Mouse (Mus musculus) forebrain, embryonic 15.5 days (tissue): ENCODE data around the gene Col1a2. TPM values are rescaled to one million over a fixed set of nuclear protein-coding genes. Genes with fewer than 3 reads are reported as not detected.

Experiments used
- ATAC-seq: fragments of 200-750 bp; cut with Nextera tagmentation; replicated peaks from 2 replicates; pipeline ENCODE4 v1.8.0; 2017; ENCODE audit warnings: mild to moderate bottlenecking, moderate TSS enrichment, moderate library complexity
- H3K27ac ChIP-seq: fragments of 300-500 bp; sonication (generic); replicated peaks from 2 replicates; pipeline ENCODE4 v1.5.1; 2015; ENCODE audit warnings: mild to moderate bottlenecking, inconsistent platforms
- H3K27me3 ChIP-seq: fragments of 300-500 bp; sonication (generic); 2 replicates; pipeline ENCODE4 v1.6.1; 2015; ENCODE audit warnings: inconsistent platforms
- H3K36me3 ChIP-seq: fragments of 300-500 bp; sonication (generic); 2 replicates; pipeline ENCODE4 v1.6.1; 2015; ENCODE audit warnings: mild to moderate bottlenecking, inconsistent platforms
- H3K4me1 ChIP-seq: fragments of 300-500 bp; sonication (generic); 2 replicates; pipeline ENCODE4 v1.6.1; 2015; ENCODE audit warnings: inconsistent platforms
- H3K4me2 ChIP-seq: fragments of 300-500 bp; sonication (generic); replicated peaks from 2 replicates; pipeline ENCODE4 v1.6.1; 2015; ENCODE audit warnings: mild to moderate bottlenecking, inconsistent platforms
- H3K4me3 ChIP-seq: fragments of 300-500 bp; sonication (generic); 2 replicates; pipeline ENCODE4 v1.5.1; 2015; ENCODE audit warnings: mild to moderate bottlenecking, inconsistent platforms
- H3K9ac ChIP-seq: fragments of 300-500 bp; sonication (generic); replicated peaks from 2 replicates; pipeline ENCODE4 v1.6.1; 2015; ENCODE audit warnings: mild to moderate bottlenecking, inconsistent platforms
- H3K9me3 ChIP-seq: fragments of 300-500 bp; sonication (generic); 2 replicates; pipeline ENCODE4 v1.6.1; 2016; ENCODE audit warnings: inconsistent platforms
- WGBS: fragments of 180-500 bp; shearing (Covaris S2); methylation state at CpG from one replicate; pipeline ENCODE4 v1.1.7; 2015; ENCODE audit warnings: mixed read lengths; 5-methylcytosine and 5-hydroxymethylcytosine counted together
- polyA plus RNA-seq: library from polyadenylated mRNA; unstranded; fragments of >200 nt; fragmentation: Nextera tagmentation; extraction: Ambion mirVana; gene quantifications from 2 replicates; pipeline ENCODE4 v1.2.1, GENCODE M21; 2015

The Col1a2 gene
- polyA plus RNA-seq, 1 experiment from 2014 or later, result 40.4 TPM

- ATAC-seq, result no peak
- Histone ChIP-seq H3K9me3 (no peaks in the 10 kb centered on the region), H3K27me3 (no peaks in the 10 kb centered on the region), H3K4me1 (peaks cover 6% of the 10 kb centered on the region; the same call in 1 of the 2 replicates), H3K36me3 (no peaks in the 10 kb centered on the region), H3K4me3 (no peak overlapping the region), H3K4me2 (no peak overlapping the region), H3K9ac (no peak overlapping the region), H3K27ac (no peak overlapping the region)
Observed at GRCm38 (mm10) chr6:4561621-4562020, 57.0 kb downstream of the Col1a2 start.

GRCm38 (mm10) chr6:4562401-4562800, 57.8 kb downstream of the Col1a2 start:
- WGBS, result 56% methylated on average over 1 of the region's 1 CpGs
- H3K4me3 ChIP-seq, result no peak overlapping the region
- ATAC-seq, result no peak

GRCm38 (mm10) chr6:4563477-4563876, 58.9 kb downstream of the Col1a2 start:
- H3K4me3 ChIP-seq, result no peak overlapping the region
- H3K9ac ChIP-seq, result no peak overlapping the region
- H3K4me1 ChIP-seq, result peaks cover 6% of the 10 kb centered on the region; the same call in 1 of the 2 replicates
- H3K9me3 ChIP-seq, result no peaks in the 10 kb centered on the region
- H3K4me2 ChIP-seq, result no peak overlapping the region
- no peaks in the 10 kb centered on the region for H3K27me3 ChIP-seq
- H3K36me3 ChIP-seq, result no peaks in the 10 kb centered on the region
- WGBS, result 85% methylated on average over 5 of the region's 5 CpGs
- no peak overlapping the region for H3K27ac ChIP-seq
- no peak for ATAC-seq

More at GRCm38 (mm10) chr6:4562401-4562800, 57.8 kb downstream of the Col1a2 start:
- Histone ChIP-seq H3K27me3 (no peaks in the 10 kb centered on the region), H3K4me1 (peaks cover 6% of the 10 kb centered on the region; the same call in 1 of the 2 replicates), H3K9me3 (no peaks in the 10 kb centered on the region), H3K4me2 (no peak overlapping the region), H3K9ac (no peak overlapping the region), H3K36me3 (no peaks in the 10 kb centered on the region), H3K27ac (no peak overlapping the region)

- no peak overlapping the region for H3K4me3 ChIP-seq
- no peak overlapping the region for H3K27ac ChIP-seq
- no peaks in the 10 kb centered on the region for H3K4me1 ChIP-seq
- no peaks in the 10 kb centered on the region for H3K9me3 ChIP-seq
- H3K36me3 ChIP-seq, result no peaks in the 10 kb centered on the region
- no peaks in the 10 kb centered on the region for H3K27me3 ChIP-seq
- no peak overlapping the region for H3K9ac ChIP-seq
- WGBS, result 86% methylated on average over 4 of the region's 4 CpGs
- H3K4me2 ChIP-seq, result no peak overlapping the region
- ATAC-seq, result no peak
Observed at GRCm38 (mm10) chr6:4570412-4570811, 65.8 kb downstream of the Col1a2 start.

- Histone ChIP-seq H3K4me1 (no peaks in the 10 kb centered on the region), H3K27me3 (no peaks in the 10 kb centered on the region), H3K9me3 (no peaks in the 10 kb centered on the region), H3K9ac (no peak overlapping the region), H3K4me3 (no peak overlapping the region), H3K36me3 (no peaks in the 10 kb centered on the region), H3K27ac (no peak overlapping the region), H3K4me2 (no peak overlapping the region)
- 65% methylated on average over 5 of the region's 5 CpGs for WGBS
- peak; percentile 85 for ATAC-seq
Observed at GRCm38 (mm10) chr6:4577756-4578155, 73.1 kb downstream of the Col1a2 start.

GRCm38 (mm10) chr6:4578343-4578742, 73.7 kb downstream of the Col1a2 start:
- no peak overlapping the region for H3K4me2 ChIP-seq
- H3K4me1 ChIP-seq, result peaks cover under 1% of the 10 kb centered on the region; the same call in 1 of the 2 replicates
- WGBS, result 81% methylated on average over 6 of the region's 6 CpGs
- no peak for ATAC-seq
- H3K36me3 ChIP-seq, result no peaks in the 10 kb centered on the region
- no peaks in the 10 kb centered on the region for H3K9me3 ChIP-seq
- no peak overlapping the region for H3K27ac ChIP-seq
- no peaks in the 10 kb centered on the region for H3K27me3 ChIP-seq
- no peak overlapping the region for H3K9ac ChIP-seq
- no peak overlapping the region for H3K4me3 ChIP-seq

- no peaks in the 10 kb centered on the region for H3K36me3 ChIP-seq
- H3K27me3 ChIP-seq, result no peaks in the 10 kb centered on the region
- WGBS, result 67% methylated on average over 5 of the region's 5 CpGs
- no peak overlapping the region for H3K4me2 ChIP-seq
- peaks cover 3% of the 10 kb centered on the region; the same call in 1 of the 2 replicates for H3K4me1 ChIP-seq
- no peaks in the 10 kb centered on the region for H3K9me3 ChIP-seq
- H3K4me3 ChIP-seq, result no peak overlapping the region
- no peak overlapping the region for H3K27ac ChIP-seq
- ATAC-seq, result no peak
- no peak overlapping the region for H3K9ac ChIP-seq
Observed at GRCm38 (mm10) chr6:4579620-4580019, 75.0 kb downstream of the Col1a2 start.

GRCm38 (mm10) chr6:4583485-4583884, 78.9 kb downstream of the Col1a2 start:
- Histone ChIP-seq H3K27me3 (no peaks in the 10 kb centered on the region), H3K4me1 (peaks cover 3% of the 10 kb centered on the region; the same call in 1 of the 2 replicates), H3K27ac (no peak overlapping the region), H3K36me3 (no peaks in the 10 kb centered on the region), H3K9ac (no peak overlapping the region), H3K4me2 (no peak overlapping the region), H3K4me3 (no peak overlapping the region), H3K9me3 (no peaks in the 10 kb centered on the region)
- 28% methylated on average over 6 of the region's 6 CpGs for WGBS
- ATAC-seq, result 0 out of 2 replicates have a peak, but pooled peaks have one; percentile 41

GRCm38 (mm10) chr6:4587946-4588345, 83.3 kb downstream of the Col1a2 start:
- Histone ChIP-seq H3K4me2 (no peak overlapping the region), H3K27me3 (no peaks in the 10 kb centered on the region), H3K9me3 (no peaks in the 10 kb centered on the region), H3K4me1 (peaks cover 3% of the 10 kb centered on the region; the same call in 1 of the 2 replicates), H3K4me3 (no peak overlapping the region), H3K27ac (no peak overlapping the region), H3K9ac (no peak overlapping the region), H3K36me3 (no peaks in the 10 kb centered on the region)
- 70% methylated on average over 4 of the region's 4 CpGs for WGBS
- no peak for ATAC-seq

- no peaks in the 10 kb centered on the region for H3K27me3 ChIP-seq
- H3K4me3 ChIP-seq, result no peak overlapping the region
- WGBS, result 94% methylated on average over 3 of the region's 3 CpGs
- no peak overlapping the region for H3K27ac ChIP-seq
- no peaks in the 10 kb centered on the region for H3K9me3 ChIP-seq
- no peak overlapping the region for H3K4me2 ChIP-seq
- no peak for ATAC-seq
- H3K9ac ChIP-seq, result no peak overlapping the region
- no peaks in the 10 kb centered on the region for H3K36me3 ChIP-seq
- H3K4me1 ChIP-seq, result no peaks in the 10 kb centered on the region
Observed at GRCm38 (mm10) chr6:4588722-4589121, 84.1 kb downstream of the Col1a2 start.

GRCm38 (mm10) chr6:4590089-4590488, 85.5 kb downstream of the Col1a2 start:
- no peak overlapping the region for H3K4me3 ChIP-seq
- no peaks in the 10 kb centered on the region for H3K4me1 ChIP-seq
- H3K36me3 ChIP-seq, result no peaks in the 10 kb centered on the region
- no peaks in the 10 kb centered on the region for H3K9me3 ChIP-seq
- 52% methylated on average over 8 of the region's 8 CpGs for WGBS
- H3K27ac ChIP-seq, result no peak overlapping the region
- no peak overlapping the region for H3K4me2 ChIP-seq
- H3K27me3 ChIP-seq, result no peaks in the 10 kb centered on the region
- H3K9ac ChIP-seq, result no peak overlapping the region
- ATAC-seq, result no peak
